Mouse (Mus musculus) intestine, postnatal 0 days (tissue): Measurements from ENCODE around the gene Cdhr1. TPM values are rescaled to one million over a fixed set of nuclear protein-coding genes. Genes with fewer than 3 reads are reported as not detected.

Source experiments
- ATAC-seq: fragments of 200-750 bp; cut with Nextera tagmentation; 2 replicates; pipeline ENCODE4 v1.8.0; 2017; ENCODE audit warnings: mild to moderate bottlenecking, moderate TSS enrichment, moderate library complexity
- H3K27ac ChIP-seq: fragments of 300-500 bp; sonication (generic); 2 replicates; pipeline ENCODE4 v1.5.1; 2014; ENCODE audit warnings: mild to moderate bottlenecking, low read depth, low read length, moderate library complexity
- H3K27me3 ChIP-seq: fragments of 300-500 bp; sonication (generic); replicated peaks from 2 replicates; pipeline ENCODE4 v1.6.1; 2014; ENCODE audit warnings: low read length, mixed read lengths; ENCODE audit not compliant: control insufficient read depth, insufficient read depth
- H3K36me3 ChIP-seq: fragments of 300-500 bp; sonication (generic); 2 replicates; pipeline ENCODE4 v1.6.1; 2014; ENCODE audit warnings: mild to moderate bottlenecking, moderate library complexity; ENCODE audit not compliant: control insufficient read depth, insufficient read depth
- H3K4me1 ChIP-seq: fragments of 300-500 bp; sonication (generic); replicated peaks from 2 replicates; pipeline ENCODE4 v1.6.1; 2014; ENCODE audit warnings: antibody characterized with exemption, low read length, mixed read lengths; ENCODE audit not compliant: control insufficient read depth, insufficient read depth
- H3K4me2 ChIP-seq: fragments of 300-500 bp; sonication (generic); replicated peaks from 2 replicates; pipeline ENCODE4 v1.6.1; 2014; ENCODE audit warnings: low read depth, mild to moderate bottlenecking, moderate library complexity
- H3K4me3 ChIP-seq: fragments of 300-500 bp; sonication (generic); 2 replicates; pipeline ENCODE4 v1.5.1; 2014; ENCODE audit warnings: low read depth, low read length
- H3K9ac ChIP-seq: fragments of 300-500 bp; sonication (generic); 2 replicates; pipeline ENCODE4 v1.6.1; 2014; ENCODE audit warnings: mild to moderate bottlenecking, low read depth, low read length
- H3K9me3 ChIP-seq: fragments of 300-500 bp; sonication (generic); 2 replicates; pipeline ENCODE4 v1.6.1; 2016; ENCODE audit warnings: mixed run types; ENCODE audit not compliant: control insufficient read depth
- CTCF ChIP-seq: sonication (generic); IDR thresholded peaks from 2 replicates; pipeline ENCODE4 v1.5.1; 2016; ENCODE audit warnings: low read depth, mild to moderate bottlenecking, control low read depth, antibody characterized with exemption, moderate library complexity
- WGBS: fragments of 180-500 bp; shearing (Covaris S2); extraction: QIAGEN DNeasy Blood & Tissue Kit; methylation state at CpG from one replicate; pipeline ENCODE4 v1.1.7; 2014; 5-methylcytosine and 5-hydroxymethylcytosine counted together
- polyA plus RNA-seq: library from polyadenylated mRNA; unstranded; fragments of >200 nt; fragmentation: Nextera tagmentation; extraction: Ambion mirVana; gene quantifications from 2 replicates; pipeline ENCODE4 v1.2.1, GENCODE M21; 2015

The Cdhr1 gene
- polyA plus RNA-seq, 1 experiment from 2014 or later: 0.07 TPM

DNA sequence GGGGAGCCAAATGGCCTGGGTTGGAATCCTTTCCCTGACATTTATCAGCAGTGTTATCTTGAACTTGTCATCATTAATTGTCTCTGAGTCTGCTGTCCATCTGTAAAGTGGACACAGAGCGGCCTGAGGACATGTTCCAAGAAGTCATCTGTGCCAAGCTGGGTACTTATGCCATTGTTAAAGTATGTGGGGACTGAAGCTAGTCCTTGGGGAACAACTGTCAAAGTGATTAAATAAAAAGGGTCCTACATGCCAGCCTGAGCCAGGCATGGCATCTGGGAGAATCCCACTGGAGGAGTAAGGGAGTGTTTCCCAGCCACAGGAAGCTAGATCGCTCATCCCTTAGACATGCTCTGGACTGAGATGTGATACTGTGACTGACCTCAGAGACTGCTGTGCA is 12.3 kb upstream of the Cdhr1 start:
- no peak overlapping the region for H3K4me3 ChIP-seq
- no peak overlapping the region for H3K9ac ChIP-seq
- no peak overlapping the region for H3K27ac ChIP-seq
- TF ChIP-seq CTCF: no peak
- WGBS: 47% methylated on average over 2 of the region's 2 CpGs
- H3K4me1 ChIP-seq: no peaks in the 10 kb centered on the region
- H3K27me3 ChIP-seq: no peaks in the 10 kb centered on the region
- no peaks in the 10 kb centered on the region for H3K36me3 ChIP-seq
- H3K4me2 ChIP-seq: peak overlapping the region; percentile 56; the same call in 1 of the 2 replicates
- H3K9me3 ChIP-seq: no peaks in the 10 kb centered on the region
- ATAC-seq: no peak

- peak; percentile 90 for ATAC-seq
- 9% methylated on average over 9 of the region's 9 CpGs for WGBS
- no peaks in the 10 kb centered on the region for H3K9me3 ChIP-seq
- peak overlapping the region; percentile 14 for H3K4me3 ChIP-seq
- no peak for TF ChIP-seq CTCF
- H3K4me1 ChIP-seq: no peaks in the 10 kb centered on the region
- H3K9ac ChIP-seq: no peak overlapping the region
- peak overlapping the region; percentile 56 for H3K4me2 ChIP-seq
- no peak overlapping the region; the same call in 1 of the 2 replicates for H3K27ac ChIP-seq
- H3K27me3 ChIP-seq: no peaks in the 10 kb centered on the region
- no peaks in the 10 kb centered on the region for H3K36me3 ChIP-seq
Observed at GRCm38 (mm10) chr14:37109975-37110374, 11.8 kb upstream of the Cdhr1 start.

- H3K27me3 ChIP-seq: no peaks in the 10 kb centered on the region
- no peak for TF ChIP-seq CTCF
- peak overlapping the region; percentile 14 for H3K4me3 ChIP-seq
- H3K9ac ChIP-seq: no peak overlapping the region
- ATAC-seq: no peak
- H3K36me3 ChIP-seq: no peaks in the 10 kb centered on the region
- peak overlapping the region; percentile 56 for H3K4me2 ChIP-seq
- no peaks in the 10 kb centered on the region for H3K4me1 ChIP-seq
- WGBS: 35% methylated on average over 8 of the region's 8 CpGs
- no peaks in the 10 kb centered on the region for H3K9me3 ChIP-seq
- no peak overlapping the region; the same call in 1 of the 2 replicates for H3K27ac ChIP-seq
Observed at GRCm38 (mm10) chr14:37109460-37109859, 11.3 kb upstream of the Cdhr1 start.

GRCm38 (mm10) chr14:37105846-37106245 is 7.7 kb upstream of the Cdhr1 start:
- H3K4me2 ChIP-seq: no peak overlapping the region
- no peaks in the 10 kb centered on the region for H3K4me1 ChIP-seq
- no peaks in the 10 kb centered on the region for H3K27me3 ChIP-seq
- H3K9ac ChIP-seq: no peak overlapping the region
- H3K27ac ChIP-seq: no peak overlapping the region
- TF ChIP-seq CTCF: no peak
- ATAC-seq: no peak
- H3K4me3 ChIP-seq: no peak overlapping the region
- no peaks in the 10 kb centered on the region for H3K36me3 ChIP-seq
- 40% methylated on average over 7 of the region's 7 CpGs for WGBS
- H3K9me3 ChIP-seq: no peaks in the 10 kb centered on the region

DNA sequence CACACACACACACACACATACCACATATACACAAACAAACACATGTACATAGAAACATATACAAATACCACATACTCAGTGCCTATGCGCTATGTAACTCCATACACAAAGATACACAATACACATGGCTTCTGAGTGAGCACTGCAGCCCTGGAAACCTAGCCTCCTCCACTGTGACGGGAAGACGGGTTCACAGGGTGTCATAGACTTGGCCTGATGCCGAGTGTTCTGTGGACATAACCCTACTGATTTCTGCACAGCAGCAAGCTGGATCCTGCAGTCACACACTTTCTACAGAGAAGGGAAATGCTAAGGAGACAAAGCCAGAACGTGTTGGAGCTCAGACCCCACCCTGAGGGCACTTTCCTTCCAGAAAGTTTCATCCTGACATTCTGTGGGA is 6.6 kb upstream of the Cdhr1 start:
- no peak overlapping the region for H3K27ac ChIP-seq
- 48% methylated on average over 5 of the region's 5 CpGs for WGBS
- no peak for TF ChIP-seq CTCF
- no peak overlapping the region for H3K4me3 ChIP-seq
- ATAC-seq: no peak
- no peaks in the 10 kb centered on the region for H3K36me3 ChIP-seq
- no peaks in the 10 kb centered on the region for H3K27me3 ChIP-seq
- no peak overlapping the region for H3K4me2 ChIP-seq
- no peaks in the 10 kb centered on the region for H3K9me3 ChIP-seq
- no peak overlapping the region for H3K9ac ChIP-seq
- H3K4me1 ChIP-seq: no peaks in the 10 kb centered on the region

DNA sequence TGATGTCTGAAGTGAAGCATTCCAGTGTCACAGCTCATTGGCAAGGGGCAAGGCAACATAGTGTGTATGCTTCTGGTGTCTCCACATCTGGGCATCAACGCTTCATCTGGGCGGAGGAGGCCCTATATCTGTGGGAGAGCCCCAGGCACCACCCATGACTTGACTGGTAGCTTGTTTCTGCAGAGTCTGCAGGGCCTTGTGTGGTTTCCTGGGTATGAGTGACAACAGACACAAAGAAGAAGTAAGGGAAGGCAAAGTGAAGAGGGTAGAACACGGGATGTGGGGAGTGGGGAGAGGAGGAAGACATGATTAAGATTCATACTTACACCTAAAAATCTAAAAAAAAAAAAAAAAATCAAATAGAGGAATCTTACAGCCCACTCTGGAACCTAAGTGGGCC is 4.3 kb upstream of the Cdhr1 start:
- no peak for ATAC-seq
- H3K4me3 ChIP-seq: no peak overlapping the region
- peaks cover 11% of the 10 kb centered on the region for H3K27me3 ChIP-seq
- no peak overlapping the region for H3K9ac ChIP-seq
- H3K27ac ChIP-seq: no peak overlapping the region
- TF ChIP-seq CTCF: no peak
- no peaks in the 10 kb centered on the region for H3K4me1 ChIP-seq
- H3K36me3 ChIP-seq: no peaks in the 10 kb centered on the region
- no peaks in the 10 kb centered on the region for H3K9me3 ChIP-seq
- 72% methylated on average over 3 of the region's 3 CpGs for WGBS
- H3K4me2 ChIP-seq: no peak overlapping the region

- Histone ChIP-seq H3K27ac (no peak overlapping the region), H3K36me3 (no peaks in the 10 kb centered on the region), H3K4me2 (no peak overlapping the region), H3K27me3 (peaks cover 16% of the 10 kb centered on the region), H3K4me1 (no peaks in the 10 kb centered on the region), H3K9me3 (no peaks in the 10 kb centered on the region), H3K4me3 (no peak overlapping the region), H3K9ac (no peak overlapping the region)
- WGBS: 72% methylated on average over 5 of the region's 5 CpGs
- ATAC-seq: no peak
- TF ChIP-seq CTCF: no peak
Observed at GRCm38 (mm10) chr14:37101531-37101930, 3.4 kb upstream of the Cdhr1 start.
